Mouse (Mus musculus) T-helper 2 cell (primary cell): ENCODE measurements around the gene Pdcd7.

Experiments used
- in situ Hi-C: fragments of 300-600 bp; cut with MboI, MseI; formaldehyde crosslinking; loops from one replicate; pipeline ENCODE4 v1.15.1; 2025; ENCODE audit warnings: high pct_unique_total_duplicates

Pdcd7 gene

GRCm38 (mm10) chr9:65356561-65356960, 10.7 kb downstream of the Pdcd7 start:
- in situ Hi-C loops: no loop called here

- in situ Hi-C loops: no loop called here
These were observed 11.1 kb downstream of the Pdcd7 start for GRCm38 (mm10) chr9:65356971-65357370.

GRCm38 (mm10) chr9:65358956-65359480, 13.1 kb downstream of the Pdcd7 start:
- in situ Hi-C loops: no loop called here

GRCm38 (mm10) chr9:65360641-65361448, 14.9 kb downstream of the Pdcd7 start, which contains the start of gene Ubap1l:
Gene Ubap1l, plus strand, starts transcription at chr9:65361041.
- in situ Hi-C loops: no loop called here

DNA sequence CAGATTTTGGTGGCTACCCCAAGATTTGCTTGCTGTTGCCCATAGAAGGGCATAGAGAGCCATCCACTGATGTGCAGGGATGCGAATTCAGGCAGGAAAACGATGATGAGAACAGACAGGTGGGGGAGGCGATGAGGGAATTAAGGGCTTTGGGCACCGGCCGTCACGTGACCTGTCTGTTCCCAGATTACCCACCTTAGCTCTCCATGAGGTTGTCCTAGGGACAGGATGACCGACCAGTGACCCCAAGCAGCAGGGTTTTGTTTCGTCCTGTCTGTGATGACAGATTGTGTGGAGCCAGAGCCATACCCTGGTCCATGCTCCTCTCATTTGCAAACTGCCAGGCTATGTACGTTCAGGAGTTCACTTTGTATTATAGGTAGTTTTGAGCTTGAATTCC, 17.8 kb downstream of the Pdcd7 start:
- in situ Hi-C loops: no loop called here

DNA sequence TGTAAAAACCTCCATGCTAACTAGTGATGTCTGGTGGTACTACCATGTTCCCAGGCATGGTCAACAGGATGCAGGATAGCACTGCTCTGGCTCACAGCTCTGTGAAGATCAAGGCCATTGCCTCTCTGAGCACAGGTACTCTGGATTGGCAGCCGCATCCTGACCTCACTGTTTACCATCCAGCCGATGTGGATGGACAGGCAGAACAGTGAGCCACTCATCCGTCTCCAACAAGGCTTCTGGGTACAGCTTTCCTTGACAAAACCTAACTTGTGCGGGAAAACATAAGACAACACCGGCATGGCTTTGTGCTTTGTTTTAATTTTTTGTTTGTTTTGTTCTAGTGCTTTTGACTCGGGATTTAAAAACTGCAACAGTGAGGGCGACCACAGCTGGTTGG, 19.8 kb downstream of the Pdcd7 start:
- in situ Hi-C loops: no loop called here

GRCm38 (mm10) chr9:65371756-65372155, 25.9 kb downstream of the Pdcd7 start:
- in situ Hi-C loops: no loop called here

DNA sequence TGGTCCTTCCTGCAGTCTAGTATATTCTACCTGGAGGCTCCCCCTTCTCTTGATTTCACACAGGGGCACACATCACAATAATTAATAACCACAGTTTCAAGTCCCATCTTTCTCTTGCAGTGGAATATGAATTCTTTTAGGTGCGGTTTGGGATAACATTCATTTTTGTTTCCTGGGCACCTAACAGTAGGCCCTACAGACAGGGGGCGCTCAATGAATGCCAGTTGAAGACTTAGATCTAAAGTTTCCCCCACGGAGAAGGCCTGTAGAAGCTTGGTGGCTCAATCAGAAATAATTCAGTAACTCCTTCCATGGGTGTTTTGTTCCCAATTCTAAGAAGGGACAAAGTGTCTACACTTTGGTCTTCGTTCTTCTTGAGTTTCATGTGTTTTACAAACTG, 26.5 kb downstream of the Pdcd7 start:
- in situ Hi-C loops: no loop called here

DNA sequence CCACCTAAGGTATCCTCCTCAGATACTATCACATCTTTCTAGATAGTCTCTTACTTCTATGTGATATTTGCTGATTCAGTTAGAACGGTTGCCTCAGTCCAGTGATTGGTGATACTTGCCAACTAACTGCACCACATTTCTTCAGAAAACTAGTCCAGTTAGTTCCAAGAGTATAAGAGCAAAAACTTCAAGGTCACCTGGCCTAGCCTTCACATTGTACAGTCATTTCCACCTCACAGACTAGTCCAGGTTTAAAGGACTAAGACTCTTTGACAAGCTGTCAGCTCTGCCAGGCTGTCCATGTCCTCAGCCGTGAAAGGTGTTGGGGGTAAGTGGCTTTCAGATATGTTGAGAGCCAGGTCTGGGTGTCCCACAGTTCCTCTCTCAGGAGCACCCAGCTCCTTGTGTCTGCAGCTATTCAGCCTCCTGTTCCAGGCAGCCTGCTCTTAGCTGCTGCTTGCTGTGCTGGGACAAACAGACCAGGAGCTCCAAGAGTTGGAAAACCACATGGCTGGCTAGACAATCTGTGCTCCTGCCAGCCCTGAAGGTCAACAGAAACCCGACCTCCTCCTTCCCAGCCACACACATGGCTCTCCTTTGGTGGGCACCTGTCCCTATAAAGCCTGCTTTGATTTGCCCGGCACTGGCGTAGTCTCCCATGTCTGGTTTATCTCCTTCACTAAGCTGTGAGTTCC, 28.7 kb downstream of the Pdcd7 start:
- in situ Hi-C loops: no loop called here

DNA sequence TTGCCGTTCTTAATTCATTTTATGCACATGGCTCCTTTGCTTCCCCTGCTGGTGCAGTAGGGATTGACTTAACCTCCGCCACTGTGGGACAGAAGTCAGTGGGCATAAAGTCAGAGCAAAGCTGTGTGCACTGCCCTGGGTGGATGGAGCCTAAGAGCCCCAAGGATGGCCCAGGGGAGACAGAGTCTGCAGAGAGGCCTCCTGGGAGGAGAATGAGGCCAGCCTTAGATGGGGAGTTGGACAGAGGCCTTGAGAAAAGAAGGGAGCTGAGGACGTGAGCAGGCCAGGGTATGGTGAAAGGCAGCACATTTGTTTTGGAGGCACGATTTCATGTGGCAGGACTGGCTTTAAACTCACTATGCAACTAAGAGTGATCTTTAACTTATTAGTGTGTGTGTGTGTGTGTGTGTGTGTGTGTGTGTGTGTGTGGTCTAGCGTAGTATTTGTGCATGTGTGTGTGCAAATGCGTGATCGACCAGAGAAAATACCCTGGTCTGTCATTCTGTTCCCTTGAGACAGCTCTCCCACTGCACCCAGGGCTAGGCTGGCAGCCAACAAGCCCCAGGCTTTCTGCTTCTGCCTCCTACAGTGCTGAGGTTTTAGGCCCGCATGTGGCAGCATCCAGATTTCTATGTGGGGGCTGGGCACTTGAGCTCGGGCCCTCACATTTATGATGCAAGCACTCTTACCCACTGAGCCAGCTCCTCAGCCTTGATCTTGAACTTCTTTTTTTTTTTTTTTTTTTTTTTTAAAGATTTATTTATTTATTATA, 29.4 kb downstream of the Pdcd7 start:
- in situ Hi-C loops: no loop called here

DNA sequence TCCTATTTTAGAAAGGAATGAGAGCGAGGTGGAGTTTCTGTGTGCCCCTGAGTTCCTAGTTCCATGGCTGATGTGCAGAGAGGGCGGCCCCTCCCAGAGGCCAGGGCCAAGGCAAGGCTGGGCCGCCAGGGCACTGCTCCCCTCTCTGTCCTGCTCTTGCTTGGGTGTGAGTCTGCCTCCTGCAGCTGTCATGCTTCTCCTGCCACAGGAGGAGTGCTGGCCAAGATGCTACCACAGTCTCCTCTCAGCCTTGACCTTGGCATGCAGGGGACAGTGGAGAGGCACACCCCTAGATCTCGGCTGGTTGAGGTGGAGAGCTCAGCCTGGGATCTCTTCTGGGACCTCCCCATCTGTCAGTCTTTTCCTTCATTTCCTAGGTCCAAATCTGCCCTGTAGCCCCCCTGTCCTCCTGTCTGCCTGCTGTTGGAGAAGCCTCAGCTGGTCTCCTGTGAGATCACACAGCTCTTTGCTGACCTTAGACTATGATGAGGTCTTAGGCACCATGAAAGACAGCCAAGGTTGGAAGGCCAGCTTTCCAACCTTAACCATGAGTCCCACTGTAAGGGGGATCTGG, 35.2 kb downstream of the Pdcd7 start:
- in situ Hi-C loops: no loop called here

GRCm38 (mm10) chr9:65382031-65382750, 36.3 kb downstream of the Pdcd7 start:
- in situ Hi-C loops: no loop called here

DNA sequence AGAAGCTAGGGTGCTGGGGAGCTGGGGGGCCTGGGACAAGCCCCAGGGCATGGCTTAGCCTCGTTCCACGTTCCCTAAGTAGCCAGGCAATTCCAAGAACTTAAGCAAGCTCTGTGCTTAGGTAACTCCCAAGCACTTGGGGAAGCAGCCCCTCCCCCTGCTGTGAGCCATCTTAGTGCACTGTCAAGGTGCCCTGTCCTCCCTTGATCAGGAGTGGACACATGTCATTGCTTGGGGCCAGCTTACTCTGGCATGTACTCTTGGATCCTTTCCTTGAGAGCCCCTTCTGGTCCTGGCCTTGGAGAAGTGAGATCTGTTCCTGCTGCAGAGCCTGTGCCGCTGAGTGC, 36.8 kb downstream of the Pdcd7 start:
- in situ Hi-C loops: no loop called here

- in situ Hi-C loops: no loop called here
These were observed 38.4 kb downstream of the Pdcd7 start for GRCm38 (mm10) chr9:65384276-65384675.

DNA sequence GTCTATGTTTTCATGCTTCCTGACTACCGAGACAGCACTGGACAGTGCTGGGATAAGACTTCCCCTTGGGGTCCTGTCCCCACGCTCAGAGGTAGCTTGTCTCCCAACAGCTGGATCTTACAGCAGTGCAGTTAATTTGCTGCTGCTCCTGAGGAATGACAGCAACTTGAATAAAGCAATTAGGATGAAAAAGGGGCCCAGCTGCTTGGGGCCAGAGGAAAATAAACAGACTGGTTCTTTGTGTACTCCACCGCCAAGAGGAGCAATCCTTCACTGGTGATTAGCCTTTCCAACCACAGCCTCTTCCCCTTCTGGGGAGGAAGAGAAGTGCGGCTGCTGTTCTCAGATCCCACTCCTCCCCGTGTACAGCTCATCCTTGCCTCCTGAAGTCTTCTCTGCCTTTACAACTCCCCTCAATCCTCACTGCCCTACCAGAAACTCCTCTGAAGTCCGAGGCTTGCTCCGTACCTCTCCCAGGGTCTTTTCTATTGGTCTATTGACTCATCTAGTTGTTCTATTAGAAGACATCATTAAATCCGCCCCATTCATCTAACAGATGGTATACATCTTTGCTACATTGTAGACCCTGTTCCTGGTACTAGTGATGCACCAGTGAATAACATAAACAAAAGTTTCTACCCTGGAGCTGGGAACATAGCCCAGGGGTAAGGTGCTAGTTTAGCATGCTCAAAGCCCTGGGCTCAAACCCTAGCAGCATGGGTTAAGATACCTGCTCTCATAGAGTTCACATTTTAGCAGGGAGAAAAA, 40.7 kb downstream of the Pdcd7 start:
- in situ Hi-C loops: no loop called here

DNA sequence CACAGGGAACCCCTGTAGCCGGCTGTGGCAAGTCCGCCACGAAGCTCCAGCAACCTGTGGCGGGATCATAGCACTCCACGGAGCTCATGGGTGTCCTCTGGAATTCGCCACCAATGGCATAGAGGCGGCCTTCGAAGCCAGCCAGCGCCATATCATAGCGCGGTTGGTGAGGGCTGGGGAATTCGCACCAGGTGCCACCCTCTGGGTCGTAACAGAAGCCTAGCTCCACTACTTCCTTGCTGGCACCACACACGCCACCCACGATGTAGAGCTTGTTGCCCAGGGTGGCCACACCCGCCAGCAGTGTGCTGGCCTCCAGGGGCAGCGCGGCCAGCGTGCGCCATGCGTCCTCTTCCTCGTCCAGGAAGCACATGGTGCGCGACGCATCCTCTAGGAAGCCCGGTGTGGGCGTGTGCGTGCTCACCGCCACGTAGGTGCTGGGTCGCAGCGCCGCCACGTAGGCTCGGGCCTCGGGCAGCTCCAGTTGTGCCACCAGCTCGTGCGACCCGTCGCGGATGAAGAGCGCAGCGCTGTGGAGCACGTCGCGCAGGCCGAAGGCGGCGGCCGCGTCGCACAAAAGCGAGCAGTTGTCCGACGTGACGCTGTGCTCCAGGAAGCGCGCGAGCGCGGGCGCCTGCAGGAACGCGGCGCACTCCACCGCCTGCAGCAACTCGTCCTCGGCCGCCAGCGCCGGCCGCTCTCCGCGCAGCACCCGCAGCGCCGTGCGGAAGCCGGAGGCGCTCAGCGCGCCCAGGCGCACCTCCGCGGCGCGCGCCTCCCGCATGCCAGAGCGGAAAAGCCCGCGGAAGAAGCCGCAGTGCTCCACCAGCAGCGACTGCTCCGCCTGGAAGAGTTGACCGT, 45.1 kb downstream of the Pdcd7 start:
- in situ Hi-C loops: no loop called here

GRCm38 (mm10) chr9:65391613-65391964, 45.7 kb downstream of the Pdcd7 start, which contains the start of gene Kbtbd13:
Gene Kbtbd13, minus strand, starts transcription at chr9:65391652.
- in situ Hi-C loops: no loop called here

DNA sequence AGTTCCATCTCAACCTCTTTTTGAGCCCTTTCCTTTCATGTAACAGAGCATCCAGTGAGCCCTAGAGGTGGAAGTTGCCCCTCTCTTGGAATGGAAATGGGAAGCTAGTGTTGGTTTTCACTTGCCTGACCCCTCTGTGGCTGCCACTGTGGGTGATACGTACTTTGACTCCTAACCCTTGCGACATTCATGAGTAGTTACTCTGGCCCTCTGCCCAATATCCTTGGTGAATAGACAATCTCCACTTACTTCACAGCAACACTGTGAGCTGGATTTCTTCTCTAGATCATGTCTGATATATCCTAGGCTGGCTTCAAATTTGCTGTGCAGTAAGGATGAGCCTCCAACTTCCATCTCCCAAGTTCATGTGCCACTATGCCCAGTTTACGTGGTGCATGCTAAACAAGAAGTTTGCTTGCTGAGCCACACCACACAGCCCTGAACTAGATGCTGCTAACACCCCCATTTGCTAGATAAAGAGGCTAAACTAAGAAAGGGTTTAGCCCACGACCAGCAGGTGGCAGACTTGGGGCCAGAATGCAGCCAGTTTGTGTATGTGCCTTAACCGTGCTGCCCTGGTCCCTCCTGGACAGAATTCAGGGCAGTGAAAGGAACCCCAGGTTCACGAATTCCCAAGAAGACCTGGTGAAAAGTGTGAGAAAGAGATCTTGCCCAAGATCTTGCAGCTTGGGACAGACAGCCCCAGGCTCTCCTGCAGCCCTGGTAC, 46.9 kb downstream of the Pdcd7 start:
- in situ Hi-C loops: no loop called here

DNA sequence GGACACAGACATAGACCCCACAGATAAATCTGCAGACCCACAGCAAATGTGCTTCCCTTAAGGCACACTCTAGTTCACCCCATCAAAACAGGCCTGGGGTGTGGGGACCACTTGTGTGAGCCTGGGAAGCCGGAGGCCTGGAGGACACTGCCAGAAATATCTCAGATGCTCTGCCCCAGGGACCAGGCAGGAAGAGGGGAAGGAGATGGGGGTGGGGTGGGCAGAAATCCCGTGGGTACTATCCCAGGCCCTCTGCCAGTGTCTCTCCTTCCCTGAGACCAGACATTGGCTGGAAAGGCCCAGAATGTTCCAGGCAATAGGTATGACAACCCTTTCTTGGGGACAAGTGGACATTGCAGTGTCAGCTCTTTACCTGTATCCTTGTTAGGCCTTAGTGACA, 47.7 kb downstream of the Pdcd7 start:
- in situ Hi-C loops: no loop called here
